Mouse (Mus musculus) heart, postnatal 0 days (tissue): ENCODE data around the gene Ift74. TPM values are rescaled to one million over a fixed set of nuclear protein-coding genes. Genes with fewer than 3 reads are reported as not detected.
A peak's percentile ranks its signal among the peaks of the same experiment; 100 is the strongest.
"Not testable (repeated sequence)": the region's sequence is repeated elsewhere in the genome, so short reads cannot be mapped to it uniquely, and the experiment has no call there.

Source experiments
- ATAC-seq: fragments of 200-750 bp; cut with Nextera tagmentation; 2 replicates; pipeline ENCODE4 v1.8.0; 2017; ENCODE audit warnings: low read depth, moderate number of reproducible peaks, moderate library complexity; ENCODE audit not compliant: insufficient read depth
- DNase-seq: peaks from one replicate; pipeline ENCODE4 v3.0.0-alpha.2; 2016; ENCODE audit warnings: low spot score
- H3K27ac ChIP-seq: fragments of 300-500 bp; sonication (generic); 2 replicates; pipeline ENCODE4 v1.5.1; 2014; ENCODE audit warnings: low read depth, mild to moderate bottlenecking
- H3K27me3 ChIP-seq: fragments of 300-500 bp; sonication (generic); 2 replicates; pipeline ENCODE4 v1.6.1; 2014; ENCODE audit warnings: low read length, mixed read lengths; ENCODE audit not compliant: control insufficient read depth, insufficient read depth
- H3K36me3 ChIP-seq: fragments of 300-500 bp; sonication (generic); replicated peaks from 2 replicates; pipeline ENCODE4 v1.6.1; 2014; ENCODE audit warnings: low read length, mixed read lengths; ENCODE audit not compliant: control insufficient read depth, insufficient read depth
- H3K4me1 ChIP-seq: fragments of 300-500 bp; sonication (generic); 2 replicates; pipeline ENCODE4 v1.6.1; 2014; ENCODE audit warnings: antibody characterized with exemption; ENCODE audit not compliant: control insufficient read depth, insufficient read depth
- H3K4me2 ChIP-seq: fragments of 300-500 bp; sonication (generic); 2 replicates; pipeline ENCODE4 v1.6.1; 2014; ENCODE audit warnings: low read depth, mild to moderate bottlenecking, low read length, moderate library complexity
- H3K4me3 ChIP-seq: fragments of 300-500 bp; sonication (generic); 2 replicates; pipeline ENCODE4 v1.5.1; 2014; ENCODE audit warnings: low read depth, low read length
- H3K9ac ChIP-seq: fragments of 300-500 bp; sonication (generic); replicated peaks from 2 replicates; pipeline ENCODE4 v1.6.1; 2014; ENCODE audit warnings: low read depth, low read length, mixed read lengths
- H3K9me3 ChIP-seq: fragments of 300-500 bp; sonication (generic); replicated peaks from 2 replicates; pipeline ENCODE4 v1.6.1; 2016; ENCODE audit warnings: low read length; ENCODE audit not compliant: control insufficient read depth
- CTCF ChIP-seq: IDR thresholded peaks from 2 replicates; pipeline ENCODE4 v1.5.1; 2016; ENCODE audit warnings: antibody characterized with exemption, control low read depth, low read depth
- EP300 ChIP-seq: IDR thresholded peaks from 2 replicates; pipeline ENCODE4 v1.6.1; 2016; ENCODE audit warnings: antibody characterized with exemption, low read depth
- WGBS: fragments of 180-500 bp; shearing (Covaris S2); extraction: QIAGEN DNeasy Blood & Tissue Kit; methylation state at CpG from one replicate; pipeline ENCODE4 v1.1.7; 2014; 5-methylcytosine and 5-hydroxymethylcytosine counted together
- polyA plus RNA-seq: library from polyadenylated mRNA; unstranded; fragments of >200 nt; fragmentation: Nextera tagmentation; extraction: Ambion mirVana; gene quantifications from 2 replicates; pipeline ENCODE4 v1.2.1, GENCODE M21; 2015
- total RNA-seq: library from RNA; depleted of rRNA; stranded (reverse); fragments of >200 nt; gene quantifications from 2 replicates; pipeline ENCODE4 v1.2.3, GENCODE M21; 2014; ENCODE audit warnings: low replicate concordance

Gene Ift74
- total and polyA plus RNA-seq, 2 experiments from 2014 or later = 0.92 to 12.6 TPM

DNA sequence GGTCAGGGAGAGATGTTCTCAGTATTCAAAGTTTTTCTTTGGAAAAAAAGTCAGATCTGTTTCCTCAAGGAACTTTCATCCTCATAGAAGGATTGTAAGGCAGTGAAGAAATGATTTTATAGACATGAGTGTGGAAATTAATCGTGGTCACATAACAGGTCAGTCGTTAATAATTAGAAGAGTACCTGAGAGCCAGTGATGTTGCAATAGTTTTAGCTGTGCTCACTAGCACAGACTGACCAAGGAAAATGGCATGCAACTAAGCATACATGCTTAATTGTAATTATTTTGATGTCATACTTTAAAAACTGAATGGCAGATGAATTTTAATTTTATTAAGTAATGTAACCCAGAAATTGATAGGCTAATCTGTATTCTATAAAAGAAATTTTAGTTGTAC, 66.4 kb downstream of the Ift74 start:
- H3K9ac ChIP-seq = no peak overlapping the region
- H3K36me3 ChIP-seq = 0 out of 2 replicates have a peak, but pooled peaks cover 3% of the 10 kb centered on the region
- WGBS = 79% methylated on average over 2 of the region's 2 CpGs
- H3K4me1 ChIP-seq = no peaks in the 10 kb centered on the region
- no peak overlapping the region for H3K27ac ChIP-seq
- TF ChIP-seq CTCF = no peak
- no peak for TF ChIP-seq EP300
- H3K4me2 ChIP-seq = no peak overlapping the region
- ATAC-seq = no peak
- H3K4me3 ChIP-seq = no peak overlapping the region
- H3K9me3 ChIP-seq = no peaks in the 10 kb centered on the region
- H3K27me3 ChIP-seq = no peaks in the 10 kb centered on the region
- no peak for DNase-seq

DNA sequence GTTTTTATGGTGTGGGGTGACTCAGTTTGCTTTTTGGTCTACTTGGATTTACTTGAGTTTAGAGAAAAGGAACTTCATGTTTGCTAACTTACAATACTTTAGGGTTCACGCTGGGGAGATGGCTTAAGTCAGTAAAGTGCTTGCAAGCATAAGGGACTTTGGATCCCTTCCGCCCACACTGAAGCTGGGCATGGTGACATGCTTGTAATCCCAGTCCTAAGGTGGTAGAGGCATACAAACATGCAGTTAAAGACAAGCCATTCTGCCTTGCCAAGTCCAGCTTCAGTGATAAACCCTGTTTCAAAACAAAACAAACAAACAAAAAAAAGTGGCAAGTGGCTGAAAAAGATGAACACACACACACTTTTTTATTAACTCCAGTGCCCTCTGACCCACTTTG, 66.9 kb downstream of the Ift74 start:
- Histone ChIP-seq H3K27me3 (no peaks in the 10 kb centered on the region), H3K9ac (no peak overlapping the region), H3K4me1 (no peaks in the 10 kb centered on the region), H3K36me3 (0 out of 2 replicates have a peak, but pooled peaks cover 3% of the 10 kb centered on the region), H3K4me2 (no peak overlapping the region), H3K9me3 (no peaks in the 10 kb centered on the region), H3K27ac (no peak overlapping the region), H3K4me3 (no peak overlapping the region)
- WGBS = 90% methylated on average over 2 of the region's 2 CpGs
- TF ChIP-seq EP300 (no peak), CTCF (no peak)
- ATAC-seq = no peak
- no peak for DNase-seq

- Histone ChIP-seq H3K9me3 (no peaks in the 10 kb centered on the region), H3K9ac (no peak overlapping the region), H3K27me3 (no peaks in the 10 kb centered on the region), H3K4me3 (no peak overlapping the region), H3K36me3 (0 out of 2 replicates have a peak, but pooled peaks cover 3% of the 10 kb centered on the region), H3K4me2 (no peak overlapping the region), H3K27ac (no peak overlapping the region), H3K4me1 (no peaks in the 10 kb centered on the region)
- 13% methylated on average over 1 of the region's 1 CpGs for WGBS
- ATAC-seq (no peak), DNase-seq (no peak)
- TF ChIP-seq EP300 (no peak), CTCF (no peak)
Measured at GRCm38 (mm10) chr4:94682029-94682428, 67.7 kb downstream of the Ift74 start.

DNA sequence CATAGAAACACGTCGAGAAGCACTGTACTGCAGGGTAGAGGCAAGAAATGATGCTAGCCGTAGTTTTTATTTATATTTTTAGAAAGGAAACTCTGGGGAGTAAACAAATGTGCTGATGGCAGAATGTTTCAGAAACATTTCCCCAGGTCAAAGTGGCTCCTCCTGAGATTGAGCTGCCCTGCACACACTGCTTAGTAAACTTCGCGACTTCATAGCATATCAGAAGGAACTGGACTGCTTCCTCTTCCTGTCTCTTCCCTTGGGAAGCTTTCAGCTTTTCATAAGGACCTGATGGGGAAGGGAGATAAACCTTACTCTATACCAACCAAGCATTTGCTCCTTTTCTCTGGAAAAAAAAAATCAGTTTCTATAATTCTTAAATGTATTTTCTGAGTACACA, 69.0 kb downstream of the Ift74 start:
- TF ChIP-seq CTCF = no peak
- peak; percentile 50; the same call in 1 of the 2 replicates for TF ChIP-seq EP300
- DNase-seq = peak; percentile 22
- H3K9ac ChIP-seq = no peak overlapping the region
- H3K4me1 ChIP-seq = no peaks in the 10 kb centered on the region
- 54% methylated on average over 5 of the region's 5 CpGs for WGBS
- no peak overlapping the region for H3K4me3 ChIP-seq
- H3K36me3 ChIP-seq = peaks cover 11% of the 10 kb centered on the region; the same call in 1 of the 2 replicates
- H3K27me3 ChIP-seq = no peaks in the 10 kb centered on the region
- peak; percentile 44; the same call in 1 of the 2 replicates for ATAC-seq
- H3K27ac ChIP-seq = peak overlapping the region; percentile 69
- H3K9me3 ChIP-seq = no peaks in the 10 kb centered on the region
- no peak overlapping the region for H3K4me2 ChIP-seq

DNA sequence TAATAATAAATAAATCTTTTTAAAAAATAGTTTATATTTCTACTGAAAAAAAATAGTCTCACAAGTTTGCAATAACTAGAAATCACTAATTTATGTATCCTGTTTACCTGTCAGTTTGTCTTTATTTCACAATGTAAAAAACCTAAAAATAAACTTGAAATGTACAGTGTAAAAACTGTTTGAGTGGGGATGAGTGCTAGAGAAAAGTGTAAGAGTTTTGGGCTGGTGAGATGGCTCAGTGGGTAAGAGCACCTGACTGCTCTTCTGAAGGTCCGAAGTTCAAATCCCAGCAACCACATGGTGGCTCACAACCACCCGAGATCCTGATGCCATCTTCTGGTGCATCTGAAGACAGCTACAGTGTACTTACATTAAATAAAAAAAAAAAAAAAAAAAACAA, 75.5 kb downstream of the Ift74 start:
- DNase-seq, ATAC-seq, H3K9ac ChIP-seq, H3K4me2 ChIP-seq, H3K4me3 ChIP-seq, H3K4me1 ChIP-seq, H3K27me3 ChIP-seq, H3K9me3 ChIP-seq, H3K36me3 ChIP-seq, H3K27ac ChIP-seq: not testable (repeated sequence)
- 82% methylated on average over 1 of the region's 2 CpGs for WGBS

DNA sequence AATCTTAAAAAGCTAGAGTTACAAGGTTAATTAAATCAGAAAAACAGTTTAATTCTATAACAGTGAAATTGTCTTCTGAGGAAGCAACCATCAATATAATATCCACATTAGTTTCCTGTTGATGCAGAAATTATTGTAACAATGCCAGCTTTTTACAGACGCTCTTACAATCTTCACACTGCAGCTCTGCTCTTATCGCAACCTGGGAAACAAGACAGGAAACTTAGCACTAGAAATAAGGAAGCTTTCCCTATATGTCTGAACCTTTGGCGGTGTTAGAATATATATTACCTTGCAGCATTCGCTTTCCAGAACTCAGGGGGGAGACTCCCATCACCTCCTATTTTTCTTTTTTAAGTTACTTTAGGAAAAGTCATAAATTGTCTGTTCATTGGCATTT, 76.8 kb downstream of the Ift74 start:
- H3K36me3 ChIP-seq = peaks cover 9% of the 10 kb centered on the region; the same call in 1 of the 2 replicates
- WGBS = 52% methylated on average over 4 of the region's 4 CpGs
- no peaks in the 10 kb centered on the region for H3K27me3 ChIP-seq
- no peak overlapping the region for H3K27ac ChIP-seq
- H3K4me3 ChIP-seq = no peak overlapping the region
- TF ChIP-seq CTCF (no peak), EP300 (0 out of 2 replicates have a peak, but pooled peaks have one; percentile 27)
- no peak overlapping the region for H3K4me2 ChIP-seq
- H3K4me1 ChIP-seq = no peaks in the 10 kb centered on the region
- no peaks in the 10 kb centered on the region for H3K9me3 ChIP-seq
- no peak for ATAC-seq
- DNase-seq = no peak
- no peak overlapping the region for H3K9ac ChIP-seq
